Mouse (Mus musculus) stomach, postnatal 0 days (tissue): Measurements from ENCODE around the gene Pard6b. TPM values are rescaled to one million over a fixed set of nuclear protein-coding genes. Genes with fewer than 3 reads are reported as not detected.
A peak's percentile ranks its signal among the peaks of the same experiment; 100 is the strongest.

Source experiments
- ATAC-seq: fragments of 200-750 bp; cut with Nextera tagmentation; 2 replicates; pipeline ENCODE4 v1.8.0; 2017; ENCODE audit not compliant: low FRiP score, low TSS enrichment
- DNase-seq: peaks from one replicate; pipeline ENCODE4 v3.0.0-alpha.2; 2016; ENCODE audit warnings: low spot score
- H3K27ac ChIP-seq: fragments of 300-500 bp; sonication (generic); replicated peaks from 2 replicates; pipeline ENCODE4 v1.5.1; 2014; ENCODE audit warnings: mild to moderate bottlenecking, control low read depth
- H3K27me3 ChIP-seq: fragments of 300-500 bp; sonication (generic); 2 replicates; pipeline ENCODE4 v1.6.1; 2014; ENCODE audit warnings: low read length; ENCODE audit not compliant: control insufficient read depth, insufficient read depth
- H3K36me3 ChIP-seq: fragments of 300-500 bp; sonication (generic); 2 replicates; pipeline ENCODE4 v1.6.1; 2014; ENCODE audit warnings: low read length, mixed read lengths; ENCODE audit not compliant: control insufficient read depth, insufficient read depth
- H3K4me1 ChIP-seq: fragments of 300-500 bp; sonication (generic); replicated peaks from 2 replicates; pipeline ENCODE4 v1.6.1; 2014; ENCODE audit warnings: antibody characterized with exemption; ENCODE audit not compliant: control insufficient read depth, insufficient read depth
- H3K4me2 ChIP-seq: fragments of 300-500 bp; sonication (generic); replicated peaks from 2 replicates; pipeline ENCODE4 v1.6.1; 2014; ENCODE audit warnings: low read depth, mild to moderate bottlenecking, control low read depth, moderate library complexity
- H3K4me3 ChIP-seq: fragments of 300-500 bp; sonication (generic); 2 replicates; pipeline ENCODE4 v1.5.1; 2014; ENCODE audit warnings: low read depth, low read length, control low read depth
- H3K9ac ChIP-seq: fragments of 300-500 bp; sonication (generic); 2 replicates; pipeline ENCODE4 v1.6.1; 2014; ENCODE audit warnings: mild to moderate bottlenecking, low read length, control low read depth, mixed read lengths
- H3K9me3 ChIP-seq: fragments of 300-500 bp; sonication (generic); 2 replicates; pipeline ENCODE4 v1.6.1; 2016; ENCODE audit warnings: low read length; ENCODE audit not compliant: control insufficient read depth
- CTCF ChIP-seq: IDR thresholded peaks from 2 replicates; pipeline ENCODE4 v1.5.1; 2016; ENCODE audit warnings: antibody characterized with exemption, low read depth, mild to moderate bottlenecking, moderate library complexity
- EP300 ChIP-seq: optimal IDR thresholded peaks from 2 replicates; pipeline ENCODE3; 2016; ENCODE audit warnings: antibody characterized with exemption
- WGBS: fragments of 180-500 bp; shearing (Covaris S2); extraction: QIAGEN DNeasy Blood & Tissue Kit; methylation state at CpG from one replicate; pipeline ENCODE4 v1.1.7; 2014; 5-methylcytosine and 5-hydroxymethylcytosine counted together
- polyA plus RNA-seq: library from polyadenylated mRNA; unstranded; fragments of >200 nt; fragmentation: Nextera tagmentation; extraction: Ambion mirVana; gene quantifications from 2 replicates; pipeline ENCODE4 v1.2.1, GENCODE M21; 2015

Gene Pard6b
- polyA plus RNA-seq, 1 experiment from 2014 or later: 11.8 TPM

GRCm38 (mm10) chr2:168066783-168067182 lies 14.0 kb upstream of the Pard6b start:
- ATAC-seq (no peak), DNase-seq (no peak)
- Histone ChIP-seq H3K9me3 (no peaks in the 10 kb centered on the region), H3K4me3 (no peak overlapping the region), H3K4me2 (no peak overlapping the region), H3K9ac (no peak overlapping the region), H3K4me1 (no peaks in the 10 kb centered on the region), H3K27me3 (no peaks in the 10 kb centered on the region), H3K27ac (no peak overlapping the region), H3K36me3 (no peaks in the 10 kb centered on the region)
- TF ChIP-seq CTCF (no peak), EP300 (no peak)
- WGBS: 53% methylated on average over 8 of the region's 8 CpGs

- Histone ChIP-seq H3K9ac (no peak overlapping the region), H3K4me1 (0 out of 2 replicates have a peak, but pooled peaks cover 2% of the 10 kb centered on the region), H3K4me3 (no peak overlapping the region), H3K4me2 (no peak overlapping the region), H3K27me3 (no peaks in the 10 kb centered on the region), H3K9me3 (no peaks in the 10 kb centered on the region), H3K36me3 (no peaks in the 10 kb centered on the region), H3K27ac (no peak overlapping the region)
- TF ChIP-seq CTCF (no peak), EP300 (no peak)
- DNase-seq: no peak
- WGBS: 51% methylated on average over 5 of the region's 5 CpGs
- no peak for ATAC-seq
Observed at GRCm38 (mm10) chr2:168070425-168070824, 10.4 kb upstream of the Pard6b start.

DNA sequence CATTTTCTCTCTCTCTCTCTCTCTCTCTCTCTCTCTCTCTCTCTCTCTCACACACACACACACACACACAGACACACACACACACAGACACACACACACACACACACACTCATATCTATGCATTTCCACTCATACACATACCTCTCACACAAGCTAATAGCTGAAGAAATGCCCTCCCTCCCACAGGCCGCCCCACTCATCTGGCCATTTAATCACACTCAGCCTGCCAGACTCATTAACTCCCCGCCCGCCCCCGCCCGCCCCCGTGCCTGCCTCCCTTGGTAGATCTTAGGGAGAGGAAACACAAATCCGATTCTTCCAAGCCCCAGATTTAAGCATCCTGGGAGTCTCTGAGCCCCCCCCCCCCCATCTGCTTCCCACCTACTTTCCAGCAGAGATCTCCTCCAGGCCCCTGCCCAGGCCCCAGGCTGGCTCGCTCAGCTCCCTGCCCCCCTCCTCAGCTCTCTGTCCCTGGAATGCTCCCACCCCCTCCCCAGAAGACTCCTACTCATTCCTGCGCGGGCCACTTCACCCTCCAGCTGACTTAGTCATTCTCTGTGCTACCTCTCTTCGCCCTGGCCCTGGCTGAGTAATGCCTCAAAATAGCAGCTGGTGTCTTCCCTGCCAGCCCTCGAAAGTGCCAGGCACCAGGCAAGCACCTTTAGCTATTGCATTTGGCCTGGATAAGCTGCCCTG lies 8.2 kb upstream of the Pard6b start:
- Histone ChIP-seq H3K27me3 (no peaks in the 10 kb centered on the region), H3K9ac (no peak overlapping the region; the same call in 1 of the 2 replicates), H3K4me3 (no peak overlapping the region), H3K9me3 (no peaks in the 10 kb centered on the region), H3K36me3 (no peaks in the 10 kb centered on the region), H3K4me2 (no peak overlapping the region), H3K27ac (0 out of 2 replicates have a peak overlapping the region, but pooled peaks have one; percentile 18), H3K4me1 (0 out of 2 replicates have a peak, but pooled peaks cover 2% of the 10 kb centered on the region)
- WGBS: 23% methylated on average over 7 of the region's 12 CpGs
- peak; percentile 62 for DNase-seq
- ATAC-seq: peak; percentile 67
- TF ChIP-seq CTCF (no peak), EP300 (no peak)

DNA sequence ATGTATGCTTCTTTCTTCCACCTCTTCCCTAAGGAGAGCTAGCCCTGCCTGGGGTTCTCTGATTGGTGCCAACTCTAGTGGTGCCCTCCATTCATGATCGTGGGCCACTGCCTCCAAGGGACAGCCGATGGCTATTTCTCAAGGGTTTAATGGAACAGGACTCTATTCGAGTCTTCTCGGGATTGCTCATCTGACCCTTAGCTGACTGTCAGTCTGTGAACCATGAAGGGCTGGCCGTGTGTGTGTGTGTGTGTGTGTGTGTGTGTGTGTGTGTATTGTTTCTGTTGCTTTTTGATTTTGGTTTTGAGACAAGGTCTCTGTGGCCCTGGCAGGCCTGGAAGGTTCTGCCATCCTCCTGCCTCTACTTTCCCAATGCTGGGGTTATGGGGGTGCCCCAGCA lies 7.1 kb upstream of the Pard6b start:
- Histone ChIP-seq H3K4me2 (no peak overlapping the region), H3K27ac (no peak overlapping the region), H3K9ac (no peak overlapping the region), H3K27me3 (no peaks in the 10 kb centered on the region), H3K4me3 (no peak overlapping the region), H3K9me3 (no peaks in the 10 kb centered on the region), H3K36me3 (no peaks in the 10 kb centered on the region), H3K4me1 (0 out of 2 replicates have a peak, but pooled peaks cover 2% of the 10 kb centered on the region)
- TF ChIP-seq CTCF (no peak), EP300 (no peak)
- WGBS: 76% methylated on average over 5 of the region's 5 CpGs
- no peak for DNase-seq
- no peak for ATAC-seq

DNA sequence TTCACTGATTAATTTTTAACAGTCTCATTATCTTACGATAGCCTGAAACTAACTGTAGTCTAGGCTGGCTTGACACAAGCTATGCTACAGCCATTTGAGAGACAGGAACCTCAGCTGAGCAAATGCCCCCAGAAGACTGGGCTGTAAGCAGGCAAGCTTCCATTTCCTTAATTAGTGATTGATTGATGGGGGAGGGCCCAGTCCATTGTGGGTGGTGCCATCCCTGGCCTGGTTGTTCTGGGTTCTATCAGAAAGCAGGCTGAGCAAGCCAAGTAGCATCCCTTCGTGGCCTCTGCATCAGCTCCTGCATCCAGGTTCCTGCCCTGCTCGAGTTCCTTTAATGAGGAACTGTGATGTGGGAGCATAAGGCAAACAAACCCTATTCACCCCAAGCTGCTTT lies 6.3 kb upstream of the Pard6b start:
- Histone ChIP-seq H3K27me3 (no peaks in the 10 kb centered on the region), H3K9ac (no peak overlapping the region), H3K36me3 (no peaks in the 10 kb centered on the region), H3K4me3 (no peak overlapping the region), H3K4me2 (no peak overlapping the region), H3K9me3 (no peaks in the 10 kb centered on the region), H3K27ac (no peak overlapping the region), H3K4me1 (0 out of 2 replicates have a peak, but pooled peaks cover 2% of the 10 kb centered on the region)
- no peak for TF ChIP-seq EP300
- DNase-seq (no peak), ATAC-seq (no peak)
- 40% methylated on average over 3 of the region's 3 CpGs for WGBS

DNA sequence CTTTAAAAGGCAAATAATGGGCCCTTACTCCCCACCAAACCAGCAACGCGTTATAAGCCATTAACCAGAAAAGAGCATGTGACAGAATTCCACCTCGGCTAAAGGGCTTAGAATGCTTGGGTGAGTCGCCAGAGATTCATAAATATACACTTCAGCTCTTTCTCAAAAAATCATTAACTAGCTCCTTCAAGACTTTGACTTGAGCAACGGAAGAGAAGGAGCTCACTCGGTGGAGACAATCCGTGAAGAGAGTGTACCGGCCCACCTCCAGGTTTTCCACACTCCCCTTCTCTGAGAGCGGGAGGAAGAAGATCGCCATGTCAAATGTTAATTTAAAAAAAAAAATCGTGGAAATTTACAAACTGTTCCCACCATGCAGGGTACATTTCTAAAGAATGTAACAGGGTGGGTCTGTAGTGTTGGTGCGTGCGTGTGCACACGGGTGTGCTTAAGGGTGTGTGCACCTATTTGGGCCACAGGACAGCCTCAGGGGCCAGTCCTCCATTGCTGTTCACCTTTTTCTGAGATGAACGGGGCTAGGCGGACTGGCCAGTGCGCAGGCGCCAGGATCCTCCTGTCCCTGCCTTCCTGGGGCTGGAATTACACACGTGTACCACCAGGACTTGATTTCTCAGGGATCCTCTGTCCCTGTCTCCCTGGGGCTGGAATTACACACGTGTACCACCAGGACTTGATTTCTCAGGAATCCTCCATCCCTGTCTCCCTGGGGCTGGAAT lies 3.8 kb upstream of the Pard6b start:
- H3K4me1 ChIP-seq: 0 out of 2 replicates have a peak, but pooled peaks cover 2% of the 10 kb centered on the region
- no peak for TF ChIP-seq EP300
- no peak for TF ChIP-seq CTCF
- H3K4me3 ChIP-seq: no peak overlapping the region
- no peak overlapping the region for H3K4me2 ChIP-seq
- no peaks in the 10 kb centered on the region for H3K36me3 ChIP-seq
- H3K27ac ChIP-seq: no peak overlapping the region
- DNase-seq: no peak
- no peaks in the 10 kb centered on the region for H3K27me3 ChIP-seq
- ATAC-seq: no peak
- no peaks in the 10 kb centered on the region for H3K9me3 ChIP-seq
- WGBS: 54% methylated on average over 20 of the region's 20 CpGs
- H3K9ac ChIP-seq: no peak overlapping the region
